Mouse (Mus musculus) mammary gland, adult 2 months (tissue): ENCODE data around the gene Adat1. TPM values are rescaled to one million over a fixed set of nuclear protein-coding genes. Genes with fewer than 3 reads are reported as not detected.

Experiments
- polyA plus RNA-seq: library from polyadenylated mRNA; depleted of rRNA; stranded (reverse); fragments of >200 nt; gene quantifications from 2 replicates; pipeline ENCODE4 v1.2.3, GENCODE M21; 2012; ENCODE audit warnings: low replicate concordance; rRNA removed

Adat1 gene
- polyA plus RNA-seq, result 1.9 and 4.6 TPM in 2 replicates

DNA sequence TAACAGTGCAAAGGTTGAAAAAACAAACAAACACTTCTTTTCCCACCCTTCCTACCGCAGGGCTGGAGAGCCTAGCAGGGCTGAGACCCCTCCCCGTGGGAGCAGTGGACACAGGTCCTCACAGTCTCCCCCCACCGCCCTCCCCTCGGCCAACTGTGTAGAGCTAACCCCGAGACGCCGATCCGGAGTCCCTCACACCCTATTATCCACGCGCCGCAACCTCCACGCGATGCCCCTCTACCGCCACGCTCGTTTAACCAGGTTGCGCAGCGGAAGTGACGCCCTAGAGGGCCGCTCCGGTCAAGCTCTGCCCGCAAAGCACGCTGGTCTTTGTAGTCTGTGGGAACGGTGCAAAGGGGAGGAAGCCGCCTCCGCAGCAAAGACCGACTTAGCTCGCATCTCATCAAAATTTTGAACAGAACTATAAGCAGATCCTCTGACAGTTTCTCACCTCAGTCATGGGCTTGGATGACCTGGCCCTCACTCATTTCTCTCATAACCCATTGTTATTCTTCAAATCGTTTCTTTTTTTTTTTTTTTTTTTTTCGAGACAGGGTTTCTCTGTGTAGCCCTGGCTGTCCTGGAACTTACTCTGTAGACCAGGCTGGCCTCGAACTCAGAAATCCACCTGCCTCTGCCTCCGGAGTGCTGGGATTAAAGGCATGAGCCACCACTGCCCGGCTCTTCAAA is at the start of gene Adat1:
Adat1 (minus strand) TSS at position 290 of the 690 bp plus-strand sequence.

DNA sequence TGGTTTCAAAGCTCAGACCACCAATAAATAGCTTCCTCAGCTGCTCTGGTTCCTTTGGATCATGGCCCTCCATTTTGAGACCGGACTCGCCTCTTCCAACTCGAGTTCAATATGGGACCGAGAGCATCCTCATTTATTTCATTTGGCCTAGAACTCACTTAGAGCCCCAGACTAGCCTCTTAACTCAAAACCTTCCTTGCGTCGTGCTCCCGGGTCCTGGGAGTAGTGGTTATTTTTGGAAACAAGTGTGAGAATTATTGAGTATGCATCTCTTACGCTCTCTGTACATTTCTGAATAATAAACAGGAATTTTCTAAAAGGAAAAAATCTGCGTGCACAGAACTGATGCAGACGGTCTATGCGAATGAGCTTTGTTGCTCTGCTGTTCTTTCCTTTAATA is 22.8 kb upstream of the Adat1 start, which contains the start of gene Gm6793:
Gm6793 (minus strand) TSS at position 101 of the 400 bp plus-strand sequence.

DNA sequence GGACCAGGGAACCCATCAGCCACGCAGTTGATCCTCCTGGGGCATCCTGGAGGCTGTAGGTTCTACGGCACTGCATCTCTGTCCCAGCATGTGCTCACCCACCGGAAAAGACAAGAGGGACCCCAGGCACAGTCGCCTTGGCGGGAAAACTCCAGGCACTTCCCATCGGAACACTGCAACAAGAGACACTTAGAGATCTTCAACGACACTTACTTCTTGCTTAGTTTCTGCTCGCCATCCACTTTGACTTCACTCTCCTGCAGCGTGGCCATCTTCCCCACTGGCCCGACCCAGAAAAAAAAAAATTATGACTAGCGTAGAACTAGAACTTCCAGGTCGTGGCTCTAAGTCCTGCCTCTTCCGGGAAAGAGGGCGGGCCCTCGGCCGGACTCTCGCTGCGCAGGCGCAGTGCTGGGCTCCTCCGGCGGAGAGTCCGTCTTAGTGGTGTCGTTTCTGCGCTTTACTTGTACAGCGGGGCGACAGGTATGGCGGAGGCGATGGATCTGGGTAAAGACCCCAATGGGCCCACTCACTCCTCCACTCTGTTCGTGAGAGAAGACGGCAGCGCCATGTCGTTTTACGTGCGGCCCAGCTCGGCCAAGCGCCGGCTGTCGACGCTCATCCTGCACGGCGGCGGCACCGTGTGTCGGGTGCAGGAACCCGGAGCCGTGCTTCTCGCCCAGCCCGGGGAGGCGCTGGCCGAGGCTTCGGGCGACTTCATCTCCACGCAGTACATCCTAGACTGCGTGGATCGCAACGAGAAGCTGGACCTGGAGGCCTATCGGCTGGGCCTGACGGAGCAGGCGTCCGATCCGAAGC is 19.1 kb upstream of the Adat1 start, which contains the start of the genes Kars and Terf2ip:
Kars (minus strand) TSS at position 327 of the 819 bp plus-strand sequence.
Terf2ip (plus strand) TSS at position 402 of the 819 bp plus-strand sequence.

DNA sequence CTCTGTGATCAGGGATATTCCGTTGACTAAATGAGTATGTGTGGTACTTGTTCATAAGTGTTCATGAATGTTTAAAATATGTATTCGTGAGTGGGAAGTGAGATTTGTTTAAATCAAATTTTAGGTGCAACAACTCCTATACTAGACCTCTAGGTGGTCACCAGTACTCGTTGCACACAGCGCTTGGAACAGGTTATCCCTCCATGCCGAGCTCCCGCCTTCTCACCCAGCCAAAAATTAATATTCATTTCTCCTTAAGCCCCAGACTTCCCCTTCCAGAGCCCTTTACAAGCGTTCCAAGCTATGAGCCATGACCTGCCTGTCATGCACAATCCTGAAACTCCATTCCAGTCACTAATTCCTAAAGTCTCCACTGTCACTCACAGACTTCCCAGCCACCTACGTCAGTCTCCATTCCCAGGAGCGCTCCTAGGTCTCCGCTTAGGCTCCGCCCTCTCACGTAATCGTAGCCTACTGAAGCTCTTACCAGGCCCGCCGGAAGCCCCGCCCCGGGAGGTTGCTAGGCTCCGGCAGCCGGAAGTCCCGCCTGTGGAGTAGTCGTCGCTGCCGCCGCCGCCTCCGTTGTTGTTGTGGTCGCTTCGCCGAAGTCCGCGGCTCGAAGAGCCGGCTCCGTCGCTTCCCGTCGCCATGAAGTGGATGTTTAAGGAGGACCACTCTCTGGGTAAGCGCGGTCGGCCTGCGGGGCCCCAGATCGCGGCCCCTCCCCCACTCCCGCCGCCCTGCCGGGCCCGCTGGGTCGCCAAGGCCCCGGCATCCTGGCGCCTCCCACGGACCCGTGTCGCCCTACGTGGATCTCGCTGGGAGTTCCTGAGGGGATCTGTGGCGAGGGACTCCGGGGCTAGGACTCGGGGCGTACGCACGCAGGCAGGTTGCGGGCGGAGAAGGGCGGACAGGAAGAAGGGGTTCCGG is 51.7 kb downstream of the Adat1 start, which contains the start of gene Gabarapl2:
Gabarapl2 (plus strand) TSS at position 533 of the 930 bp plus-strand sequence.

DNA sequence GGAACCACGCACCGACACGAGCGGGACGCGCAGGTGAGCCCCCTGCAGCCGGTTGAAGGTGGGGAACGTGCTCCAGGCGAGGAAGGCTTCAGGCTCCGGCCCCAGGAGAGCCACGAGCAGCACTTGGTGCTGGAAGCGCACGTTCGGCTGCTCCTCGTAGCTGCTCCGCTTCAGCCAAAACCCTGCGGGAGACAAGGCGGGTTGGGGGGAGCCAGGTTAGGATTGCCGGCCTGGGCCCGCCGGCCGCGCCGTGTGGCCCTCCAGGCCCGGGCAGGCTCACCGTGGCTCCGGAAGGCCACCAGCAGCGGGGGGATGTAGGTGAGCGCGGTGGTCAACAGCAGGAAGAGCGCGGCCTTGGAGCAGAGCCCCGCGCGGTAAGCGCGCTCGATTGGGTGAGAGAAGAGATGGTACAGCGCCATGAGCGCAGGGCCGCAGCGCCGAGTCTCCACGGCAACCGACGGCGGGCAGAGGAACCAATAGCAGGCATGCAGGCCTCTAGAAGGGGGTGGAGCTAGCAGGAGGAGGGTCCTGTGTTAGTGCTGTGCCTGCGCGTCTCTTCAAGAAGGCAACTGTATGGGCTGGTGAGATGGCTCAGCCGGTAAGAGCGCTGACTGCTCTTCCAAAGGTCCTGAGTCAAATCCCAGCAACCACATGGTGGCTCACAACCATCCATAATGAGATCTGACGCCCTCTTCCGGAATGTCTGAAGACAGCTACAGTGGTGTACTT is 58.6 kb downstream of the Adat1 start, which contains the start of gene Tmem231:
Tmem231 (minus strand) TSS at position 534 of the 729 bp plus-strand sequence.

Other genes with a start within 250 kb of the Adat1 start
- gene Bcar1, start 248.5 kb downstream of the Adat1 start, polyA plus RNA-seq, result 60.5 and 75.5 TPM in 2 replicates
- 1.5 and 4.4 TPM in 2 replicates for gene Cfdp1, start 138.0 kb downstream of the Adat1 start, polyA plus RNA-seq
- 2.7 and 4.2 TPM in 2 replicates for gene Tmem170, start 115.6 kb downstream of the Adat1 start, polyA plus RNA-seq
- gene Chst5, start 81.9 kb downstream of the Adat1 start, polyA plus RNA-seq, result 0.06 and 0.27 TPM in 2 replicates
- gene Tmem231, start 58.4 kb downstream of the Adat1 start, polyA plus RNA-seq, result 5.3 and 5.6 TPM in 2 replicates
- 14.1 and 53.1 TPM in 2 replicates for gene Gabarapl2, start 51.6 kb downstream of the Adat1 start, polyA plus RNA-seq
- 30.8 and 44.0 TPM in 2 replicates for gene Kars, start 19.0 kb upstream of the Adat1 start, polyA plus RNA-seq
- gene Terf2ip, start 19.1 kb upstream of the Adat1 start, polyA plus RNA-seq, result 7.6 and 10.2 TPM in 2 replicates
- not detected in 2 replicates for gene Gm6793, start 22.7 kb upstream of the Adat1 start, polyA plus RNA-seq